In the genomic region with DNA sequence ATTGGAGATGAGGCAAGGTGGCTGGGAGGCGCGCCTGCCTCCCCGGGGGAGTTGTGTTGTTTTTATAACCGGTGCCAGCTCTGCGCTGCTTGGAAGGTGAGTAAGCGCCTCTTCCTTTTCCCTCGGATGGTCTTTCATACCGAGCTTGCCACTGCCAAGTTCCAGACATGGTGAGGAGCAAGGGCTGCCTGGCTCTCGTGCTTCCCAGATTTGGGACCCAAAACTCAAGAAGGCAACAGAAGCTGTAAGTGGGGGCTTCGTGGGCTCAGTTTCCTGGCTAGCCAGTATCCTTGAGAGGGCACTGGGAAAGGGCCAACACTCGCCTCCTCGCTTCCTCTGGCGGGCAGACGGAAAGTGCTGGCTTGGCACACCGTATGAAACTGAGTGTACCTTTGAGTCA, we compare ENCODE assay signal across 8 mouse cellular contexts.
DNase-seq lines count a peak whose midpoint lies in the region; ATAC-seq and TF ChIP-seq lines count a peak whose summit lies in the region.

No protein-coding gene starts in this region.

- ATAC-seq in embryonic facial prominence, embryonic 13.5 days (ENCODE audit: insufficient number of reproducible peaks, insufficient read depth, low FRiP score, low TSS enrichment, low read depth) = no peak
- no peak for ATAC-seq in hindbrain, embryonic 13.5 days (ENCODE audit: low FRiP score)

- H3K4me1 ChIP-seq in embryonic facial prominence, embryonic 13.5 days = peaks cover 19% of the 10 kb centered on the region
- peaks cover 22% of the 10 kb centered on the region for H3K4me1 ChIP-seq in embryonic facial prominence, embryonic 10.5 days
- H3K4me1 ChIP-seq in E14TG2a.4 (replicated peaks; ENCODE audit: low read depth, low read length) = peaks cover 28% of the 10 kb centered on the region
- peaks cover 27% of the 10 kb centered on the region for H3K4me1 ChIP-seq in hindbrain, embryonic 13.5 days (replicated peaks)

- no peak overlapping the region for H3K9ac ChIP-seq in embryonic facial prominence, embryonic 13.5 days
- no peak overlapping the region for H3K9ac ChIP-seq in hindbrain, embryonic 13.5 days

- no peak for TF ChIP-seq CTCF in E14TG2a.4 (conservative IDR thresholded peaks at IDR 0.05; ENCODE audit: low read length)

- H3K4me2 ChIP-seq in embryonic facial prominence, embryonic 13.5 days = 0 out of 2 replicates have a peak overlapping the region, but pooled peaks have one; percentile 11
- H3K4me2 ChIP-seq in hindbrain, embryonic 13.5 days = no peak overlapping the region

- H3K27ac ChIP-seq in embryonic facial prominence, embryonic 13.5 days = peak overlapping the region; percentile 16; the same call in 1 of the 2 replicates
- H3K27ac ChIP-seq in embryonic facial prominence, embryonic 10.5 days (replicated peaks) = no peak overlapping the region
- H3K27ac ChIP-seq in hindbrain, embryonic 13.5 days = 0 out of 2 replicates have a peak overlapping the region, but pooled peaks have one; percentile 18

- no peak overlapping the region for H3K4me3 ChIP-seq in embryonic facial prominence, embryonic 13.5 days
- H3K4me3 ChIP-seq in embryonic facial prominence, embryonic 10.5 days = no peak overlapping the region
- peak overlapping the region; percentile 41 for H3K4me3 ChIP-seq in E14TG2a.4 (replicated peaks; ENCODE audit: low read length)
- H3K4me3 ChIP-seq in hindbrain, embryonic 13.5 days = no peak overlapping the region

- H3K27me3 ChIP-seq in embryonic facial prominence, embryonic 13.5 days = no peaks in the 10 kb centered on the region
- no peaks in the 10 kb centered on the region for H3K27me3 ChIP-seq in embryonic facial prominence, embryonic 10.5 days (replicated peaks; ENCODE audit: low read depth, poor library complexity, severe bottlenecking)
- H3K27me3 ChIP-seq in E14TG2a.4 (ENCODE audit: insufficient read depth, low read length) = no peaks in the 10 kb centered on the region
- no peaks in the 10 kb centered on the region for H3K27me3 ChIP-seq in hindbrain, embryonic 13.5 days

- WGBS in embryonic facial prominence, embryonic 13.5 days = 27% methylated on average over 15 of the region's 15 CpGs
- 31% methylated on average over 15 of the region's 15 CpGs for WGBS in embryonic facial prominence, embryonic 10.5 days
- WGBS in hindbrain, embryonic 13.5 days = 47% methylated on average over 15 of the region's 15 CpGs

- no peaks in the 10 kb centered on the region for H3K9me3 ChIP-seq in embryonic facial prominence, embryonic 13.5 days
- no peaks in the 10 kb centered on the region for H3K9me3 ChIP-seq in embryonic facial prominence, embryonic 10.5 days
- peaks cover 12% of the 10 kb centered on the region for H3K9me3 ChIP-seq in E14TG2a.4 (ENCODE audit: low read length)
- H3K9me3 ChIP-seq in hindbrain, embryonic 13.5 days = no peaks in the 10 kb centered on the region

- DNase-seq in embryonic facial prominence, embryonic 10.5 days (ENCODE audit: low spot score) = no peak
- peak; percentile 60 to 66 for DNase-seq in cerebellum, postnatal 25 days
- peak; percentile 32 to 37 for DNase-seq in lung, postnatal 4 days
- DNase-seq in spleen, adult 18-20 months = no peak
- no peak for DNase-seq in embryo, embryonic 9.5 days (ENCODE audit: extremely low spot score)

- no peaks in the 10 kb centered on the region for H3K36me3 ChIP-seq in embryonic facial prominence, embryonic 13.5 days
- no peaks in the 10 kb centered on the region for H3K36me3 ChIP-seq in embryonic facial prominence, embryonic 10.5 days (replicated peaks)
- H3K36me3 ChIP-seq in E14TG2a.4 (ENCODE audit: insufficient read depth, low read length) = no peaks in the 10 kb centered on the region
- no peaks in the 10 kb centered on the region for H3K36me3 ChIP-seq in hindbrain, embryonic 13.5 days

Comparison
In these comparisons a context has a peak if more than half of its experiments do, and no peak if none do; other contexts are left out.
1. DNase-seq: peak in cerebellum, postnatal 25 days (2 of 2) and lung, postnatal 4 days (2 of 2); none in embryonic facial prominence, embryonic 10.5 days (single experiment), spleen, adult 18-20 months (0 of 2) and embryo, embryonic 9.5 days (single experiment).